In genomic region chr4:44963156-44963555, GRCm38 (mm10) we compare ENCODE assay signal across 25 mouse cellular contexts. TPM values are rescaled to one million over a fixed set of nuclear protein-coding genes. Genes with fewer than 3 reads are reported as not detected.
DNase-seq lines count a peak whose midpoint lies in the region; ATAC-seq and TF ChIP-seq lines count a peak whose summit lies in the region.
"Had no signal": no experiment of that assay in that cellular context is flagged by ENCODE, and none has a peak within 500 bp of the region (broad histone marks: within the 10 kb centered on the region; RNA-seq: fewer than 3 reads in every experiment).

No protein-coding gene starts in this region.

- TF ChIP-seq CTCF in kidney, postnatal 0 days (IDR thresholded peaks at IDR 0.05; ENCODE audit: low read depth) = no peak

- ATAC-seq in CD4-positive, CD25-positive, alpha-beta regulatory T cell, adult 4 months = no peak
- no peak for ATAC-seq in kidney, postnatal 0 days (replicated peaks; ENCODE audit: low FRiP score, low read depth)
- ATAC-seq: activated CD4-positive, CD25-positive, alpha-beta regulatory T cell, adult 4 months; forebrain, embryonic 14.5 days; forebrain, embryonic 16.5 days; Patski had no signal

- H3K9me3 ChIP-seq in kidney, postnatal 0 days (replicated peaks; ENCODE audit: low read length) = no peaks in the 10 kb centered on the region
- H3K9me3 ChIP-seq: embryonic facial prominence, embryonic 13.5 days; embryonic facial prominence, embryonic 15.5 days; forebrain, embryonic 10.5 days; forebrain, embryonic 12.5 days had no signal

- 53% methylated on average over 11 of the region's 11 CpGs for WGBS in kidney, postnatal 0 days

- H3K4me1 ChIP-seq in kidney, postnatal 0 days (replicated peaks; ENCODE audit: insufficient read depth, low read length) = no peaks in the 10 kb centered on the region
- H3K4me1 ChIP-seq: embryonic facial prominence, embryonic 13.5 days; embryonic facial prominence, embryonic 15.5 days; forebrain, embryonic 10.5 days; forebrain, embryonic 12.5 days had no signal

- H3K27me3 ChIP-seq in kidney, postnatal 0 days (ENCODE audit: insufficient read depth, low read length) = no peaks in the 10 kb centered on the region
- H3K27me3 ChIP-seq: CH12.LX; embryonic facial prominence, embryonic 13.5 days; embryonic facial prominence, embryonic 15.5 days; forebrain, embryonic 12.5 days; Patski had no signal

- no peak overlapping the region for H3K9ac ChIP-seq in kidney, postnatal 0 days (ENCODE audit: low read depth, low read length)
- H3K9ac ChIP-seq: embryonic facial prominence, embryonic 13.5 days; embryonic facial prominence, embryonic 15.5 days; forebrain, embryonic 12.5 days had no signal

- H3K4me3 ChIP-seq in kidney, postnatal 0 days (replicated peaks; ENCODE audit: low read depth, low read length) = no peak overlapping the region
- H3K4me3 ChIP-seq: embryonic facial prominence, embryonic 13.5 days; embryonic facial prominence, embryonic 15.5 days; erythroblast, embryonic 14.5 days; forebrain, embryonic 10.5 days; forebrain, embryonic 12.5 days had no signal

- no peak overlapping the region for H3K4me2 ChIP-seq in kidney, postnatal 0 days (ENCODE audit: low read length)
- H3K4me2 ChIP-seq: embryonic facial prominence, embryonic 13.5 days; embryonic facial prominence, embryonic 15.5 days; forebrain, embryonic 12.5 days had no signal

- H3K36me3 ChIP-seq in kidney, postnatal 0 days (ENCODE audit: insufficient read depth, low read length) = no peaks in the 10 kb centered on the region
- H3K36me3 ChIP-seq: embryonic facial prominence, embryonic 13.5 days; embryonic facial prominence, embryonic 15.5 days; forebrain, embryonic 10.5 days; forebrain, embryonic 12.5 days had no signal

- peak; percentile 18 for DNase-seq in CD4-positive, CD25-positive, alpha-beta regulatory T cell, adult 2 months (ENCODE audit: low read depth, low spot score)
- peak; percentile 18 for DNase-seq in kidney, postnatal 0 days (ENCODE audit: low spot score)
- DNase-seq in kidney, adult 11 months = no peak
- DNase-seq in testis, postnatal 10 days (ENCODE audit: low spot score) = peak; percentile 38
- no peak for DNase-seq in testis, postnatal 14 days (ENCODE audit: low spot score)
- no peak for DNase-seq in cerebellum, adult 11-12 months
- DNase-seq: adrenal gland, adult 8-10 months; B cell, adult 2 months; cerebellum, adult 18-20 months; cerebellum, adult 8-10 months; cerebellum, adult 9-11 months; cerebellum, postnatal 14 days; cerebellum, postnatal 36 days; embryo, embryonic 11 days had no signal

- H3K27ac ChIP-seq in kidney, postnatal 0 days = no peak overlapping the region
- H3K27ac ChIP-seq: embryonic facial prominence, embryonic 13.5 days; embryonic facial prominence, embryonic 15.5 days; forebrain, embryonic 10.5 days; forebrain, embryonic 12.5 days had no signal

RNA-seq across cellular contexts. Expression of gene Grhpr, which starts 18.0 kb away (rescaled TPM):
- polyA plus RNA-seq in CD4-positive, CD25-positive, alpha-beta regulatory T cell, adult 4 months (2017; shearing (Covaris generic)) = 10 to 100 TPM; 21.8 to 28.4 TPM
- polyA plus RNA-seq in kidney, postnatal 0 days (2015; fragmentation: Nextera tagmentation; extraction: Ambion mirVana) = 131 and 148 TPM in 2 replicates

RNA-seq across cellular contexts. Expression of gene Zbtb5, which starts 49.1 kb away (rescaled TPM):
- 1 to 10 TPM; 8.4 to 9.5 TPM for polyA plus RNA-seq in CD4-positive, CD25-positive, alpha-beta regulatory T cell, adult 4 months (2017; shearing (Covaris generic))
- 18.5 and 19.2 TPM in 2 replicates for polyA plus RNA-seq in kidney, postnatal 0 days (2015; fragmentation: Nextera tagmentation; extraction: Ambion mirVana)

RNA-seq across cellular contexts. Expression of gene Polr1e, which starts 55.2 kb away (rescaled TPM):
- 10 to 100 TPM; 31.1 to 36.6 TPM for polyA plus RNA-seq in CD4-positive, CD25-positive, alpha-beta regulatory T cell, adult 4 months (2017; shearing (Covaris generic))
- polyA plus RNA-seq in kidney, postnatal 0 days (2015; fragmentation: Nextera tagmentation; extraction: Ambion mirVana) = 33.2 and 33.4 TPM in 2 replicates

Comparison
In these comparisons a context has a peak if more than half of its experiments do, and no peak if none do; other contexts are left out.
1. DNase-seq: peak in CD4-positive, CD25-positive, alpha-beta regulatory T cell, adult 2 months (single experiment), kidney, postnatal 0 days (single experiment) and testis, postnatal 10 days (single experiment); none in kidney, adult 11 months (single experiment), testis, postnatal 14 days (single experiment) and cerebellum, adult 11-12 months (single experiment).